ENCODE assay signal across 8 mouse cellular contexts in genomic region chr2:164822636-164823165, GRCm38 (mm10). TPM values are rescaled to one million over a fixed set of nuclear protein-coding genes. Genes with fewer than 3 reads are reported as not detected.
A peak's percentile ranks its signal among the peaks of the same experiment; 100 is the strongest.
DNase-seq lines count a peak whose midpoint lies in the region; ATAC-seq lines count a peak whose summit lies in the region.

Zswim1 (plus strand) TSS chr2:164822686.

- H3K9me3 ChIP-seq in heart, embryonic 13.5 days: no peaks in the 10 kb centered on the region
- no peaks in the 10 kb centered on the region for H3K9me3 ChIP-seq in liver, embryonic 12.5 days (replicated peaks)
- no peaks in the 10 kb centered on the region for H3K9me3 ChIP-seq in stomach, embryonic 15.5 days

- peak within 1 kb of the TSS; percentile 90 for H3K9ac ChIP-seq in heart, embryonic 13.5 days
- peak within 1 kb of the TSS; percentile 83 for H3K9ac ChIP-seq in liver, embryonic 12.5 days
- peak within 1 kb of the TSS; percentile 40; the same call in 1 of the 2 replicates for H3K9ac ChIP-seq in stomach, embryonic 15.5 days

- peak; percentile 99 for DNase-seq in CD4-positive, CD25-positive, alpha-beta regulatory T cell, adult 2 months (ENCODE audit: low read depth, low spot score)
- DNase-seq in fat pad, adult 2 months (ENCODE audit: extremely low read depth, low read depth, low spot score): peak; percentile 74
- DNase-seq in kidney, postnatal 10 days: peak; percentile 100
- peak; percentile 99 for DNase-seq in natural killer cell, adult 2 months (ENCODE audit: low spot score in 2 of 2)

- peak within 1 kb of the TSS; percentile 79 for H3K4me3 ChIP-seq in brown adipose tissue, adult 24 weeks (ENCODE audit: insufficient read depth, low read depth, low read length)
- peak within 1 kb of the TSS; percentile 88 for H3K4me3 ChIP-seq in heart, embryonic 13.5 days
- H3K4me3 ChIP-seq in liver, embryonic 12.5 days: peak within 1 kb of the TSS; percentile 76
- peak within 1 kb of the TSS; percentile 66 for H3K4me3 ChIP-seq in stomach, embryonic 15.5 days (replicated peaks)

- ATAC-seq in heart, embryonic 13.5 days (ENCODE audit: extremely low read depth, insufficient number of reproducible peaks, low FRiP score, low TSS enrichment): peak; percentile 99
- ATAC-seq in liver, embryonic 12.5 days: peak; percentile 99
- peak; percentile 99 for ATAC-seq in stomach, embryonic 15.5 days (ENCODE audit: insufficient read depth, low FRiP score, low read depth)

- peak within 1 kb of the TSS; percentile 78 for H3K4me2 ChIP-seq in heart, embryonic 13.5 days
- H3K4me2 ChIP-seq in liver, embryonic 12.5 days: peak within 1 kb of the TSS; percentile 84
- H3K4me2 ChIP-seq in stomach, embryonic 15.5 days: peak within 1 kb of the TSS; percentile 58

- peak within 1 kb of the TSS; percentile 62 for H3K27ac ChIP-seq in brown adipose tissue, adult 24 weeks (replicated peaks; ENCODE audit: low read depth, low read length)
- H3K27ac ChIP-seq in heart, embryonic 13.5 days (replicated peaks): peak within 1 kb of the TSS; percentile 88
- H3K27ac ChIP-seq in liver, embryonic 12.5 days: peak within 1 kb of the TSS; percentile 79
- peak within 1 kb of the TSS; percentile 75 for H3K27ac ChIP-seq in stomach, embryonic 15.5 days

- WGBS in heart, embryonic 13.5 days: 2% methylated on average over 32 of the region's 32 CpGs
- WGBS in liver, embryonic 12.5 days (ENCODE audit: insufficient replicate concordance): 3% methylated on average over 32 of the region's 32 CpGs
- 1% methylated on average over 32 of the region's 32 CpGs for WGBS in stomach, embryonic 15.5 days

- H3K27me3 ChIP-seq in heart, embryonic 13.5 days (replicated peaks): no peaks in the 10 kb centered on the region
- H3K27me3 ChIP-seq in liver, embryonic 12.5 days (replicated peaks): no peaks in the 10 kb centered on the region
- no peaks in the 10 kb centered on the region for H3K27me3 ChIP-seq in stomach, embryonic 15.5 days (replicated peaks)

- peaks cover 53% of the 10 kb centered on the region for H3K36me3 ChIP-seq in heart, embryonic 13.5 days
- peaks cover 51% of the 10 kb centered on the region for H3K36me3 ChIP-seq in liver, embryonic 12.5 days
- H3K36me3 ChIP-seq in stomach, embryonic 15.5 days: peaks cover 22% of the 10 kb centered on the region

- H3K4me1 ChIP-seq in brown adipose tissue, adult 24 weeks (ENCODE audit: control insufficient read depth, insufficient read depth, insufficient read length, low read length): no peaks in the 10 kb centered on the region
- H3K4me1 ChIP-seq in heart, embryonic 13.5 days: peaks cover 16% of the 10 kb centered on the region
- H3K4me1 ChIP-seq in liver, embryonic 12.5 days: peaks cover 38% of the 10 kb centered on the region
- H3K4me1 ChIP-seq in stomach, embryonic 15.5 days: peaks cover 6% of the 10 kb centered on the region; the same call in 1 of the 2 replicates

RNA-seq across cellular contexts. Expression of gene Zswim1, which starts in this region (rescaled TPM):
- polyA plus RNA-seq in brown adipose tissue, adult 24 weeks (2012; ENCODE audit: insufficient read depth, insufficient read length, missing spikeins): 4.1 and 5.3 TPM in 2 replicates
- 8.7 and 9.0 TPM in 2 replicates for polyA plus RNA-seq in heart, embryonic 13.5 days (2015; fragmentation: Nextera tagmentation; extraction: Ambion mirVana)
- polyA plus RNA-seq in liver, embryonic 12.5 days (2016; fragmentation: Nextera tagmentation; extraction: Ambion mirVana): 8.9 and 9.1 TPM in 2 replicates
- 13.1 and 13.5 TPM in 2 replicates for polyA plus RNA-seq in stomach, embryonic 15.5 days (2015; fragmentation: Nextera tagmentation; extraction: Ambion mirVana)

Comparison
In these comparisons a context has a peak if more than half of its experiments do, and no peak if none do; other contexts are left out.
1. Peak in every context shown above with its lines: DNase-seq, ATAC-seq, H3K4me3 ChIP-seq and H3K27ac ChIP-seq.
2. H3K9ac ChIP-seq: peak in every context shown above with its lines; median percentile 90 in heart, embryonic 13.5 days; 83 in liver, embryonic 12.5 days; 40 in stomach, embryonic 15.5 days.